Mouse (Mus musculus) heart, postnatal 10 days (tissue): ENCODE measurements around the gene Wwp2. TPM values are rescaled to one million over a fixed set of nuclear protein-coding genes. Genes with fewer than 3 reads are reported as not detected.
A peak's percentile ranks its signal among the peaks of the same experiment; 100 is the strongest.

Source experiments
- DNase-seq, 2 experiments: peaks; one replicate each; pipeline ENCODE4 v3.0.0; 2021
- intact Hi-C: fragments of 180-260 bp; cut with DNase I; formaldehyde crosslinking; loops from one replicate; pipeline ENCODE4 v1.15.1; 2025
- total RNA-seq, 2 experiments: library from RNA; stranded (reverse); gene quantifications; 2 replicates each; pipeline ENCODE4 v1.2.3; 2021

Gene Wwp2
- total RNA-seq, 2 experiments from 2014 or later: 27.2 to 30.1 TPM

- intact Hi-C loops: no loop called here
- DNase-seq: no peak
Observed at GRCm38 (mm10) chr8:107545621-107546152, 109.5 kb downstream of the Wwp2 start.

DNA sequence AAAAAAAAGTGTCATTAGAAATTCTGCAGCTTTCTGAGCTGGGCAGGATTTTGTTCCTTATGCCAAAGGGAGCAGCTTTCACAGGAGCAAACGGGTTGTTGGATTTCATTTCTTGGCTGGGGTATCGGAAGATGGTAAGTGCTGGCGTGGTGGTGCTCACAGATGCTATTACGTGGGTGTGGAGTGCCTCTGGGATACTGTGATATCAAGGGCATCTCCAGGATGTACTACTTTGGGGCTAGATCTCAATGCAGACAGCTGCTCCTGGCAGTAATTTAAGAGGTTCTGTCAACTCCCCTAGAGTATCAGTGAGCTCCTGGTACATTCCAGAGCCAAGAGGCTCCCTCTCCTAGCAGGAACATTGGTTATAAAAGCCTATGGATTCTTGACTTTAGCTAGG, 110.0 kb downstream of the Wwp2 start:
- no peak for DNase-seq
- intact Hi-C loops: no loop called here

GRCm38 (mm10) chr8:107546817-107547216, 110.7 kb downstream of the Wwp2 start:
- intact Hi-C loops: no loop called here
- no peak for DNase-seq

DNA sequence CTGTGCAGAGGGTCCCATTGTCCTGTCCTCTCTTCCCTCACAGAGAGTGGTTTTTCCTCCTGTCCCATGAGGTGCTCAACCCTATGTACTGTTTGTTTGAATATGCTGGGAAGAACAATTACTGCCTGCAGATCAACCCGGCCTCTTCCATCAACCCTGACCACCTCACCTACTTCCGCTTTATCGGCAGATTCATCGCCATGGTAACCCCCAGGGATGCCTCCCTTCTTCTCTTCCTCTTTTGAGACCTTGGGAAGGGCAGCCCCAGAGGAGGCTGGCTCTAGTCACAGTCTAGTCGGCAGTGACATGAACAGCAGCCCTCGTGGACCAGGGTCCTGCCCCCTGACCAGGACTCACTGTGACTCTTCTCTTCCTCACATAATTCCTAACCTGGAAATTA, 116.1 kb downstream of the Wwp2 start:
- intact Hi-C loops: no loop called here
- no peak for DNase-seq

- intact Hi-C loops: no loop called here
- no peak for DNase-seq
Observed at GRCm38 (mm10) chr8:107555231-107555630, 119.1 kb downstream of the Wwp2 start.

DNA sequence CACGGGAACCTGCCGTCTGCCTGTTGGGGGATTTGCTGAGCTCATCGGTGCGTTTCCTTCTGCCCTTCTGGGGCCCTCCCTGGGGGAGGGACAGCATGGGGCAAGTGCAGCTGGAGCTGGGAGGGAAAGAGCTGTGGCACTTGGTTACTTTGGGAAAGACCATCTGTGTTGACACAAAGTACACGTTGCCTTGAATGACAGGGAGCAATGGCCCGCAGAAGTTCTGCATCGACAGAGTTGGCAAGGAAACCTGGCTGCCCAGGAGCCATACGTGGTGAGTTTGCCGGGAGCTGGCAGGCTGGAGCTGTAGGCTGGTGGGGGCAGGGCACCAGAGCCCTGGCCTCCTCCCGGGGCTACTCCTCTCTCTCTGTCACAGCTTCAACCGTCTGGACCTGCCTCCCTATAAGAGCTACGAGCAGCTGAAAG, 120.4 kb downstream of the Wwp2 start:
- DNase-seq: no peak
- intact Hi-C loops: no loop called here

GRCm38 (mm10) chr8:107560820-107561536, 124.8 kb downstream of the Wwp2 start:
- DNase-seq: peak in 1 of 2 experiments; percentile 23

GRCm38 (mm10) chr8:107562164-107562563, 126.0 kb downstream of the Wwp2 start:
- no peak for DNase-seq
- intact Hi-C loops: no loop called here

More at GRCm38 (mm10) chr8:107560820-107561536, 124.8 kb downstream of the Wwp2 start:
- intact Hi-C loops: no loop called here

DNA sequence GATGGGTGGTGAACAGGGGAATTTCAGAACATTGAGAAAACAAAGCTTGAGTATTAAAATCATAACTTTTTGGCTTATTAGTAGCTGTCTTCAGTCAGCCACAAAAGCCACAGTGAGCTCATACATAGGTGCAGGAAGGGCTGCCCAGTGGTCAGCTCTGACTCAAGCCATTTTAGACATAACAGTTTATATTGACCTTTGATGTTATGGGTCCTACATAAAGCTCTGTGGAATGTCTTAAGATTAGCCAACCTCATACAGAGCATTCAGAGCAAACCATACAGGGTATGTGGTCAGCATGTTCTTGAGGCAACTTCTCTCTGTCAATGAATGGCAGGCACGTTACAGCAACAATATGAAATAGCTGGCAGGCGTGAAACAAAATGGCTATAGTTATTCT, 134.9 kb downstream of the Wwp2 start:
- intact Hi-C loops: loop anchor here (10.0 kb wide), 1 partner anchor 456 kb away; no protein-coding TSS in a partner anchor
- DNase-seq: no peak

GRCm38 (mm10) chr8:107571486-107572135, 135.4 kb downstream of the Wwp2 start:
- intact Hi-C loops: loop anchor here (1.0 to 10.0 kb wide), 2 partner anchors 116 to 457 kb away; no protein-coding TSS in a partner anchor
- no peak for DNase-seq

DNA sequence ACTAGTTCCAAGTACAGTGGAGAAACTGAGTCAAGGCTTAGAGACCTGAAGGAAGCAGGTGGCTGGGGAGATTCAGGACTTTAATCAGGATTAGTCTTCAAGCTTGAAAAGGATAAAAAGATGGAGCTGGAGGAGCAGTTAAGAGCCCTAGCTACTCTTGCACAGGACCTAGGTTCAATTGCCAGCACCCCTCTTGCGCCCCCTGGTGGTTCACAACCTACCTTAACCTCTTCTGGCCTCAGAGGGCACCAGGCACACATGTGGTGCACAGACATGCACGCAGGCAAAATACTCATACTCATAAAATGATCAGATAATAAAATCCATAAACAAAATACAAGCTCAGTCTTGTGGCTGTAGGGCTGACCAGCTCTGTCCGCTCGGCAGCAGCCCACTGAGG, 136.3 kb downstream of the Wwp2 start:
- intact Hi-C loops: loop anchor here (1.0 to 10.0 kb wide), 2 partner anchors 117 to 458 kb away; no protein-coding TSS in a partner anchor
- peak; percentile 71 to 84 for DNase-seq

DNA sequence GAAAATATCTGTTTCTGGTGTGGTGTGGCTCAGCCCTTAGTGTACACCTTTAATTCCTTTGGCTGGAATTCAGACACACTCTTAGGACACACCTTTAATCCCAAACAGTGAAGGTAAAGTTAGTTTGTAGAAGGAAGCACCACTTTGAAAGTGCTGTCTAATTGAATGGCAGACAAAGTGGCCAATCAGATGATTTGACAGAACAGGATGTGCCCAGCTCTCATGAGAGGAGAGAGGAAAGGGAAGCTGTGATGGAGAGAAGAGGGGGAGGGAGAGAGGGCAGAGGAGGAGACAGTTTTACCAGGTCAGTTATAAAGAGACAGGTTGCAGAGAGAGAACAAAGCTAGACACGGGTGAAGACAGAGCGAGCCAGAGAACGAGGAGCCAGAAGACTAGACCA, 138.6 kb downstream of the Wwp2 start:
- intact Hi-C loops: loop anchor here (5.0 to 10.0 kb wide), 2 partner anchors 187 to 460 kb away; no protein-coding TSS in a partner anchor

GRCm38 (mm10) chr8:107576702-107577101, 140.5 kb downstream of the Wwp2 start:
- intact Hi-C loops: loop anchor here (1.0 to 10.0 kb wide), 3 partner anchors 121 to 462 kb away; no protein-coding TSS in a partner anchor
- peak; percentile 89 to 93 for DNase-seq

More for the DNA sequence above, 138.6 kb downstream of the Wwp2 start:
- peak in 1 of 2 experiments; percentile 20 for DNase-seq

DNA sequence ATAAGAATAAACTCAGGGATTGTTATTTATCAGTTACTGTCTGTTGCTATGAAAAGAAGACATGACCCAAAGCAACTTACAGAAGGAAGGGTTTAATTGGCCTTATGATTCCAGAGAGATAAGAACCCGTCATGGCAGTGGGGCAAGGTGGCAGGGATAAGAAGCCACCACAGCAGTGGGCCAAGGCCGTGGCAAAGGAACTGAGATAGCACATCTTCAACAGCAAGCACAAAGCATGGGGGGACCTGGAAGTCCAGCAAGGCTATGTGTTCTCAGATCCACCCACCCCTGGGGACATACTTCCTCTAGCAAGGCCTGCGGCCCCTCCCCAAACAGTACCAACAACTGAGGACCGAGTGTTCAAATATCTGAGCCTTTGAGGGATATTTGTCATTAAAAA, 141.5 kb downstream of the Wwp2 start:
- intact Hi-C loops: loop anchor here (5.0 to 10.0 kb wide), 2 partner anchors 190 to 463 kb away; no protein-coding TSS in a partner anchor
- no peak for DNase-seq

DNA sequence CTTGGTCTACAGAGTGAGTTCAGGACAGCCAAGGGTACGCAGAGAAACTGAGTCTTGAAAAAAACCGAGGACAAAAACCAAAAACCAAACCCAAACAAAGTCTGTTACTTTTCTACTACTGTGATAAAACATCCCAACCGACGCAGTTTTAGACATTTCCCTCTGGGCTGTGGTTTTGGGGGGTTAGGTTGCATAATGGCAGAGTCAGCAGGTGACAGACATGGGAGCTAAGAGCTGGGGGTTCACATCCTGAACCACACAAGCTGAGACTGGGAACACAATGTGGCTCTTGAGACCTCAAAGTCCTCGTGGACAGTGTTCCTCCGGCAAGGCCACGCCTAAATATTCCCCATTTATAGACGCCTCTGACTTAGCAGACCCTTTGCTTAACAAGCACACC, 142.0 kb downstream of the Wwp2 start:
- intact Hi-C loops: loop anchor here (5.0 to 10.0 kb wide), 2 partner anchors 191 to 463 kb away; no protein-coding TSS in a partner anchor
- no peak for DNase-seq

DNA sequence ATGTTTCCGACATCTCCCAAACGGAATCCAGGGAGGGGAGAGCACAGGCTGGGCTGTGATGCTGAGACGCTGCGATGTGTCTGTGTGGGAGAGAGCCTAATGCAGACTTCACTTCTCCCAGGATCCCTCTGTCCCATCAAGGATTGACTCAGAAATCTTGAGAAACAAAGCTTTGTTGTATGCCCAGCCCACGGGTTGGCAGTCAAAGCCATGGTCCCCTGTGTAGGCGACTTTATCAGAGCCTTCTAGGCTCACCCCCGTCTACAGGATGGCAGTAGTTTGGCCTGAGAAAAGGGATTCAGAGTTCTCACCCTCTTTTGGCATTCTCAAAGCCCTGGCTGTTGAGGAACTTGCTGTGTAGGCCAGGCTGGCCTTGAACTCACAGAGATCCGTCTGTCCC, 142.4 kb downstream of the Wwp2 start:
- no peak for DNase-seq
- intact Hi-C loops: loop anchor here (5.0 to 10.0 kb wide), 2 partner anchors 191 to 464 kb away; no protein-coding TSS in a partner anchor

DNA sequence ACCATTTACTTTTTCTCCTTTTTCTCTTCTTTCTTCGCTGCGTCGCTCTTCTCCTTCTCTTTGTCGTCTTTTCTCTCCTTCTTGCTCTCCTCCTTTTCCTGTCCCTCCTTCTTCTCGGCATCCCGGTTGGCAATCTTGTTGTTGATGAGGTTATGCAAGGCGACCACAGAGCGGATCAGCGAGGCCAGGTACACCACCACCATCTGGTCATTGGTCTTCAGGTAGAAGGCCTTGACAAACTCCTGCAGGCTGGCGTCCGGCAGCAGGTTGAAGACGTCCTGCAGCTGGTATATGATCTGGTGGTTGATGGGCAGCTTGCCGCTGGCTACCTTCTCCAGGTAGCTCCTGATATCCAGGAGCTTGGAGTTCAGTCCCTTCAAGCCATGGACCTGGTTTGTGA, 144.7 kb downstream of the Wwp2 start:
- intact Hi-C loops: loop anchor here (10.0 kb wide), 1 partner anchor 1984 kb away; the partner anchor contains the start of genes Dhx38 and Txnl4b
- DNase-seq: no peak

DNA sequence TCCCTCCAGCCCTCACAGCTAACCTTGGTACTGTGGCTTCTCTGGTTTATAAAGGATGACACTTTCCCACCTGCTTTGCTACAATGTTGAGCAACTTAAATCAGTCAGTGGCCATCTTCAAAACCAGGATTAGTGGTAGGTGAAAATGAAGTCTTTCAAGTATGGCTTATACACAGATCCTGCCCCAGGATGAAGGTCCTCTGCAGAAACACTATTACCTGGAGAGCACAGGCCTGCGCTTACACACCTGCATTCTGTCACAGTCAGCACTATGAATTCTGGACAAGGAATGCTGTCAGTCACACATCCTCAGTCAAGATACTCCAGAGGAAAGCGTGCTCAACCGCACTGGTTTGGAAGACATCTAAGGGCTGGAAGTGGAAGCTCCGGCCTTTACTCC, 145.4 kb downstream of the Wwp2 start:
- intact Hi-C loops: loop anchor here (10.0 kb wide), 1 partner anchor 1983 kb away; the partner anchor contains the start of genes Dhx38 and Txnl4b
- DNase-seq: no peak

DNA sequence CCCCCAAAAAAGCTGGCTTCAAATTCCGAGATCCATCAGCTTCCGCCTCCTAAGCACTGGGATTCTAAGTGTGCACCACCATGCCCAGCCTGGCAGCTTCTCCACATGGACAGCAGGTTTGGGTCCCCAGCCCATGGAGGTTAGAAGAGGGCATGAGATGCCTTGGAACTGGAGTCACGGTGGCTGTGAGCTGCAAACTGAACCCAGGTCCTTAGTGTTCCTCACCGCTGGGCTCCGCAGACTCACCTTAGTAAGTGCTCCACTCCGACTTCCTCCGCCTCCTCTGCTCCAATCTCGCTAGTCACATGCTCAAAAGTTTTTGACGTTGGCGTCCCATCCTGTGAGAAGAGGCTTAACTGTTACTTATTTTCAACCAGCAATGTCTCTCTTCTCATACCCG, 146.0 kb downstream of the Wwp2 start:
- DNase-seq: no peak
- intact Hi-C loops: loop anchor here (10.0 kb wide), 1 partner anchor 1983 kb away; the partner anchor contains the start of genes Dhx38 and Txnl4b

GRCm38 (mm10) chr8:107587429-107587994, 151.3 kb downstream of the Wwp2 start:
- DNase-seq: no peak
- intact Hi-C loops: loop anchor here (10.0 kb wide), 1 partner anchor 1977 kb away; the partner anchor contains the start of genes Dhx38 and Txnl4b
